8 mouse cellular contexts compared by ENCODE assay signal in the genomic region with DNA sequence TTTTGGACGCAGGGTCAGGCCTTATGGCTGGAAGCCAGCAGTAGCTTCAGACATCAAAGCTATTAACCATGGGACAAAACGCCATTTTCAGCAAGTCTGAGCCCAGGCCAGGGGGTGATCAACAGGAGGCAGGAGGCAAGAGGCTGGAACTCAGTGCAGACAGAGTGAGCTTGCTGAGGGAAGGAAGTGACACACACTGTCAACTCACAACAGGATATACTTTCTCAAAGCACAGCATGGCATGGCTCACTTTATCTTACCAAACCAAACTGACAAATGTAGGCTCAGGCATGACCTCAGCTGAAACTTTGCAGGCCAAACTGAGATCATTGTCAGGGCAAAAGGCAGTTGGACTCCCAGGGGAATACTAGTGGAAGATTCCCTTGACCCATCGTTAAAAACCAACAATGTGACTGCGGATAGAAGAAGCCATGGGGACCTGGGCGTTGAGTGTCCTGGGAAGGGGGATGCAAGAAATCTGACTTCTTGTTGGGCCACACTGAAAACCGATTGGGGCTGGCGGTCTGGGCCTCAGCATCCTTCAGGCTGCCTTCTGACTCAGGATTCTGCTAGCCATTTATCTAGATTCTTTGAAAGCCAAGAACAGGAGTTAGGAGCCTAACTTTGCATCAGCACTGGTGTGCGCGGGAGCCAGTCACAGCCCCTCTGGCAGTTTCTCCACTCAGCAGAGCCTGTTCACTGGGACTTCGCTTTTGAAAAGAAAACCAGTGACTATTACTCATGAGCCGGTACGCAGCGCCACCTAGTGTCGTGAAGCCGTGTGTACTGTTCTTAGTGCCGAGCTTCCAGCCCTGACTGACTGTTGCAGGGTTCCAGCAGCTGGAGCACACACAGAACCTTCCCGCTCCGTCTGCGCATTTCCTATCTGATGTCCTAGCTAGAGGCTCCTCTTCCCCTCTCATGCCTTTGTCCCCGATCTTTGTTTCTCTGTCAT.
A peak's percentile ranks its signal among the peaks of the same experiment; 100 is the strongest.
DNase-seq lines count a peak whose midpoint lies in the region; ATAC-seq lines count a peak whose summit lies in the region.

No protein-coding gene starts in this region.

- no peak overlapping the region for H3K4me2 ChIP-seq in hindbrain, embryonic 14.5 days (replicated peaks)

- H3K4me1 ChIP-seq in hindbrain, embryonic 14.5 days (replicated peaks; ENCODE audit: control insufficient read depth, insufficient read depth, low read length) = no peaks in the 10 kb centered on the region

- peak; percentile 91 for ATAC-seq in hindbrain, embryonic 14.5 days (ENCODE audit: low FRiP score)

- no peak overlapping the region for H3K4me3 ChIP-seq in hindbrain, embryonic 14.5 days (replicated peaks; ENCODE audit: low read length)

- 22% methylated on average over 20 of the region's 20 CpGs for WGBS in hindbrain, embryonic 14.5 days

- no peaks in the 10 kb centered on the region for H3K27me3 ChIP-seq in hindbrain, embryonic 14.5 days (ENCODE audit: control insufficient read depth, insufficient read depth, low read length)

- H3K9ac ChIP-seq in hindbrain, embryonic 14.5 days = no peak overlapping the region

- peak; percentile 86 for DNase-seq in R1 (ENCODE audit: low read depth, low spot score)
- DNase-seq in cerebellum, postnatal 14 days = peak; percentile 93 to 94
- peak; percentile 86 to 91 for DNase-seq in frontal cortex, postnatal 25 days (ENCODE audit: low spot score in 2 of 2)
- DNase-seq in hindbrain, embryonic 14.5 days (ENCODE audit: low spot score) = peak; percentile 98
- DNase-seq in layer of hippocampus, postnatal 25 days (ENCODE audit: extremely low spot score in 1 of 2, low spot score in 1 of 2) = peak; percentile 77 to 96
- DNase-seq in lung, postnatal 14 days = peak; percentile 92
- DNase-seq in ovary, postnatal 36 days (ENCODE audit: low spot score) = peak; percentile 84
- DNase-seq in thymus, postnatal 14 days = peak; percentile 83

- no peaks in the 10 kb centered on the region for H3K36me3 ChIP-seq in hindbrain, embryonic 14.5 days (replicated peaks; ENCODE audit: control insufficient read depth, insufficient read depth)

- no peak overlapping the region for H3K27ac ChIP-seq in hindbrain, embryonic 14.5 days

- no peaks in the 10 kb centered on the region for H3K9me3 ChIP-seq in hindbrain, embryonic 14.5 days (ENCODE audit: control insufficient read depth, low read length)
